Comparison of ENCODE assay signal across 15 mouse cellular contexts in genomic region chr5:117989773-117990172, GRCm38 (mm10). TPM values are rescaled to one million over a fixed set of nuclear protein-coding genes. Genes with fewer than 3 reads are reported as not detected.
A peak's percentile ranks its signal among the peaks of the same experiment; 100 is the strongest.
DNase-seq lines count a peak whose midpoint lies in the region; ATAC-seq lines count a peak whose summit lies in the region.
"Had no signal": no experiment of that assay in that cellular context is flagged by ENCODE, and none has a peak within 500 bp of the region (broad histone marks: within the 10 kb centered on the region; RNA-seq: fewer than 3 reads in every experiment).

No protein-coding gene starts in this region.

- no peak overlapping the region for H3K9ac ChIP-seq in heart, embryonic 11.5 days (ENCODE audit: low read depth, low read length)
- H3K9ac ChIP-seq: limb, embryonic 12.5 days; lung, embryonic 14.5 days had no signal

- H3K36me3 ChIP-seq in heart, embryonic 11.5 days (ENCODE audit: control insufficient read depth, insufficient read depth, low read length) = peaks cover 21% of the 10 kb centered on the region

- H3K4me1 ChIP-seq in heart, embryonic 11.5 days (ENCODE audit: control insufficient read depth, insufficient read depth, low read length) = no peaks in the 10 kb centered on the region
- H3K4me1 ChIP-seq: embryonic facial prominence, embryonic 10.5 days; limb, embryonic 12.5 days had no signal

- DNase-seq in heart, adult 8-10 months (ENCODE audit: low spot score) = peak; percentile 50
- peak; percentile 24 for DNase-seq in urinary bladder, postnatal 14 days (ENCODE audit: low spot score)
- no peak for DNase-seq in urinary bladder, postnatal 10 days (ENCODE audit: low spot score)
- peak; percentile 58 for DNase-seq in gastrocnemius, postnatal 25 days
- no peak for DNase-seq in embryo, embryonic 11 days
- DNase-seq in thymus, postnatal 36 days = no peak
- DNase-seq: cerebellum, adult 9-11 months; layer of hippocampus, postnatal 36 days; lung, embryonic 14.5 days; right cerebral cortex, postnatal 14 days had no signal

- no peak overlapping the region for H3K27ac ChIP-seq in heart, embryonic 11.5 days (ENCODE audit: low read depth, low read length)
- H3K27ac ChIP-seq: embryonic facial prominence, embryonic 10.5 days; limb, embryonic 12.5 days had no signal

- H3K4me3 ChIP-seq in heart, embryonic 11.5 days (ENCODE audit: low read depth, low read length) = no peak overlapping the region
- H3K4me3 ChIP-seq: embryonic facial prominence, embryonic 10.5 days; limb, embryonic 12.5 days had no signal

- ATAC-seq in heart, embryonic 11.5 days (replicated peaks; ENCODE audit: insufficient number of reproducible peaks, low FRiP score, low TSS enrichment) = no peak
- ATAC-seq: intestine, embryonic 16.5 days had no signal

- H3K9me3 ChIP-seq in heart, embryonic 11.5 days (replicated peaks; ENCODE audit: control insufficient read depth, low read length) = no peaks in the 10 kb centered on the region
- H3K9me3 ChIP-seq: embryonic facial prominence, embryonic 10.5 days; limb, embryonic 12.5 days had no signal

- 87% methylated on average over 6 of the region's 6 CpGs for WGBS in heart, embryonic 11.5 days (ENCODE audit: insufficient replicate concordance)

- no peaks in the 10 kb centered on the region for H3K27me3 ChIP-seq in heart, embryonic 11.5 days (ENCODE audit: control insufficient read depth, insufficient read depth, low read length)
- H3K27me3 ChIP-seq: CH12.LX; limb, embryonic 12.5 days had no signal

- H3K4me2 ChIP-seq in heart, embryonic 11.5 days = no peak overlapping the region
- H3K4me2 ChIP-seq: limb, embryonic 12.5 days; lung, embryonic 14.5 days had no signal

RNA-seq across cellular contexts. Expression of gene Fbxo21, which starts 13.2 kb away (rescaled TPM):
- 10 to 100 TPM; 29.2 to 43.0 (median 35.2) TPM for total RNA-seq in heart, adult 8-10 months (2022)
- 46.2 and 52.8 TPM in 2 replicates for polyA plus RNA-seq in heart, embryonic 11.5 days (2014; fragmentation: Nextera tagmentation; extraction: Ambion mirVana)
- 10 to 100 TPM in 1 of 2 experiments, 1 to 10 TPM in 1; 8.1 to 12.9 TPM for total RNA-seq in gastrocnemius, postnatal 25 days (2021)

RNA-seq across cellular contexts. Expression of gene Tesc, which starts 37.8 kb away (rescaled TPM):
- 100 to 1,000 TPM; 204 to 264 (median 228) TPM for total RNA-seq in heart, adult 8-10 months (2022)
- polyA plus RNA-seq in heart, embryonic 11.5 days (2014; fragmentation: Nextera tagmentation; extraction: Ambion mirVana) = 17.9 and 21.3 TPM in 2 replicates
- total RNA-seq in gastrocnemius, postnatal 25 days (2021) = 1 to 10 TPM in 1 of 2 experiments, under 1 TPM in 1; 0.28 to 1.0 TPM

Comparison
In these comparisons a context has a peak if more than half of its experiments do, and no peak if none do; other contexts are left out.
1. DNase-seq: peak in heart, adult 8-10 months (single experiment), urinary bladder, postnatal 14 days (single experiment) and gastrocnemius, postnatal 25 days (single experiment); none in urinary bladder, postnatal 10 days (single experiment), embryo, embryonic 11 days (single experiment) and thymus, postnatal 36 days (0 of 2).
2. RNA of gene Tesc, which starts 37.8 kb away (total RNA-seq): 204 to 264 TPM in heart, adult 8-10 months; 0.28 to 1.0 TPM in gastrocnemius, postnatal 25 days; every median in the first group is over 100 times any median in the second.